Mouse (Mus musculus) retina, postnatal 7 days (tissue): ENCODE measurements around the gene Sgpl1.

Source experiments
- DNase-seq: peaks from one replicate; pipeline ENCODE4 v3.0.0-alpha.2; 2012; ENCODE audit warnings: low read depth, low spot score

Sgpl1 gene

DNA sequence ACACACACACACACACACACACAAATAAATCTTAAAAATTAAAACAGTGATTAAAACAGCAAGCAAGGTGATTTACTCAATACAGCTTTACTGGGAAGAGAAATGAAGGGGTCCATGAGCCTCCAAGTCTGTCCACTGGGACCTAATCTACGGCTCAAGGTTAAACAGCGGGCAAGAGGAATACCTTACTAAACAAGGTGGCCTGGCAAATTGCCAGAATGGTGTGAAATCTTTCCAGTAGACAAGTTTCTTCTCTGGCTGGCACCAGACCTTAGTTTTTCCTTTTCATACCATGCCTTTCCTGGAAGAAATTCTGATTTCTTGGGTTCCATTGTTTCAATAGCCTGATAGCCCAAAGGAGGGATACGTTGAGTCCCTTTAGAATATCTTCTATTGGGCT is 59.0 kb downstream of the Sgpl1 start:
- DNase-seq = no peak

DNA sequence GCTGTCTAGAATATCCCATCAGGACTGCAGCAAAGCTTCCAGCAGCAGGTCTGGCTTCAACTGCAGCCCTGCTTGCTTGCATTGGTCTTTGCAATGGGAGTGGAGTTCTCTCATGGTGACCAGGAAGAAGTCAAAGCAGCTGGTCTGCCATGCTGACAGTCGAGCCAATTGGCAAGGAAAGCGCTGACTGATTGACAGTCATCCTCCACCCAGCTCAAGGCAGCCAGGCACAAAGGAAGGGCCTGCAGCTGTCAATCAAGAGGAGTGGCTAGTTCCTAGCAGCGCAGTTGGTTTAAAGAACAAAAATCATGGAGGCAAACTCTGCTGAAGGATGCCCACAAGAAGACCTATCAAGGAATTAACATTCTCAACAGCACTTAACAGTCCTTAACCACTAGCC is 61.0 kb downstream of the Sgpl1 start:
- DNase-seq = no peak

DNA sequence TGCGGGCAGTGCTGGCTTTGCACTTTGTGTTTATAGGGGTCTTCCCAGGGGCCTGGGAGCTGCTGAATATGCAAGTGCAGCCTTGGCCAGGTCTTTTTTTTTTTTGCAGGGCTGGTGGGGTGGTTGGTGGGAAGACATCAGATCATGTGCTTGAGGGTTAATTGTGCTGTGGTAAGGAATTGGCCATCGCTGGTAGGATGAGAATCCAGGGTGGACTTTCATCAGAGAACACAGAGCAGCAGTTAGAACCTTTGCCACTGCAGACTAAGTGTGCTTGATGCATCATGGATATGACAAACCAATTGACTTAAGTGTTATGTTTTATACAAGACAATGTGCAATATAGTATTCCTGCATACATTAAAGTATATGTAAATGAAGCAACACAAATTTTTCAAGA is 62.1 kb downstream of the Sgpl1 start:
- no peak for DNase-seq

GRCm38 (mm10) chr10:61080931-61081255 is 66.6 kb downstream of the Sgpl1 start:
- no peak for DNase-seq

DNA sequence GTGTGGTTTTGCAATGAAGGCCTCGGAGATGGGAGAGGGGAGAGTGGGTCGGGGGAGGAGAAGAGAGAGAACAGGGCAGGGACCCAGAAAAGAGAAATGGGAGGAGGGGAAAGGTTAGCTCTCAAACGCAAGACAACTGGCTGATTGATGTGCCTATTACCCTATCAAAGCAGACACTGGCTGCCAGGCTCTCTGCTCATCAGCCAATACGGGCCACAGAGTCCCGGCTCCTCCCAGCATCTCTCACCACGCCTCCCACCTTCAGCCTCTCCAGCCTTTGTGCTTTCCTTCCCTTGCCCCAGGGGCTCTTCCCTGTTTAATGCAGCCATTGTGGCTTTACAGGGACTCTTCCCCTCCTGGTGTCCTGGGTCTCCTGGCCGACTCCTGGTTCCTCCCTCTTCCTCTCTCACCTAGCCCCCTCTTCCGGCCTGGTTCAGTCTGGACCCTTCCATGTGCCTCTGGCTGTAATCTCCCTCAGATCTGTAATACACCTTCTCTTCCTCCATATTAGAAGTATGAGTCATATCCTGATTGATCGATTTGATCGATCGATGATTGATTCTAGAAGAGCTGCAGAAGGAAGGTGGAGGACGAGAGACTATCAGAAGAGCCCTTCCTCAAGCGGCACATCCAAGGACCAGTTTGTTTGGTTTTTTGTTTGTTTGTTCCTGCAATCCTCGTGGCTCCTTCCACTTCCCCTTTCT is 67.1 kb downstream of the Sgpl1 start:
- DNase-seq = peak; percentile 49

GRCm38 (mm10) chr10:61075607-61076006 is 71.9 kb downstream of the Sgpl1 start:
- DNase-seq = no peak

- no peak for DNase-seq
These were observed 72.9 kb downstream of the Sgpl1 start for GRCm38 (mm10) chr10:61074643-61075042.

DNA sequence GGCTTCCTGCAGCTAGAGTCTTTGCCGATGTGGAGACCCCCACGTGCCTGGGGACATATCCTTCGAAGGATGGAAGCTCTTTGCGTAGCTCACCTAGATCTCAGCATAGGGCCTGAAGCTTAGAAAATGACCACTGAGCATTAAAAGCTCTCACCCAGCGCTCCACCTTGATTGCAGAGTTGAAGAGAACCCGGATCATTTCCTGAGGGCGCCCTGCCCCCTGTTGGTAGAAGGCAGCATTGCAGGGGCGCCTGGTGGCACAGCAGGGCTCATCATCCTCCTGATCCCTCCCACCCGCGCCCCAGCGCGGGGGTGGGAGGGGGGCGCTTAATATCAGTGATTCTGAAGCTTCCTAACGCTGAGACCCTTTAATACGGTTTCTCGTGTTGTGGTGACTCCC is 75.2 kb downstream of the Sgpl1 start:
- peak; percentile 53 for DNase-seq

DNA sequence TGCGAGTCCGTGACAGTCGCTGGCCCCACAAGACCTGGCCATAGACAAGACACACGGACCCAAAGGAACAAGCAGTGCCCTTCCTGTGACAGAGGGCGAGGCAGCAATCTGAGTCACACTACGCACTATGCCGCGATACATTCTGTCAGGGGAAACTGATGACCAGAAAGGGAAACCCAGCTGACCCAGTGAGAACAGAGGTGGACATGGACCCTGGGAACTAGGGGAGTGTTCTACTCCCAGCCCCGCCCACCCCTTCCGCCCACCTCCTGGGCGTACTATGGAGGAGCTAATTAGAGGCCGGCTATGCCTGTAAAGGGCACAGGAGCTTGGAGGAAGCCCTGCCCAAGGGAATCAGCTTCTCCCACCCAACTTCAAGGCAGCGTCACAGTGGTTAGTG is 78.3 kb downstream of the Sgpl1 start:
- no peak for DNase-seq

GRCm38 (mm10) chr10:61068436-61069192 is 78.9 kb downstream of the Sgpl1 start:
- peak; percentile 72 for DNase-seq

- DNase-seq = no peak
These were observed 82.1 kb downstream of the Sgpl1 start for GRCm38 (mm10) chr10:61065287-61066005.

DNA sequence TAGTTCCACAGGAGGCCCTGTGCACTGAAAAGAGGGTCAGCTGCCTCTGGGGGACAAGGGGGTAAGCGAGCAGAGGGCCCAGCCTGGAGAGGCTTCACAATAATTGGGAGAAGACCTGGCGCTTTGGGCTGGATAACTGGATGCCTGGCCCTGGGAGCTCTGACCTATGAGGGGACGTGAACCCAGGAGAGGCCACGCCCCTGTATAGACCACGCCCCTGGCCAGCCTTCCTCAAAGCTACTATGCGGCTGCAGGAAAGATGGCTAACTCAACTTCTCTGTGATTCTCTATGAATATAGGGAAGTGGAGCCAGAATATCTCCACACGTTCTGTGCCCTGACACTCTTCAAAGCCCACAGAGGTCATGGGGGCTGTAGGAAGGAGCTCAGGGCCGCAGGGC is 82.9 kb downstream of the Sgpl1 start:
- DNase-seq = no peak

DNA sequence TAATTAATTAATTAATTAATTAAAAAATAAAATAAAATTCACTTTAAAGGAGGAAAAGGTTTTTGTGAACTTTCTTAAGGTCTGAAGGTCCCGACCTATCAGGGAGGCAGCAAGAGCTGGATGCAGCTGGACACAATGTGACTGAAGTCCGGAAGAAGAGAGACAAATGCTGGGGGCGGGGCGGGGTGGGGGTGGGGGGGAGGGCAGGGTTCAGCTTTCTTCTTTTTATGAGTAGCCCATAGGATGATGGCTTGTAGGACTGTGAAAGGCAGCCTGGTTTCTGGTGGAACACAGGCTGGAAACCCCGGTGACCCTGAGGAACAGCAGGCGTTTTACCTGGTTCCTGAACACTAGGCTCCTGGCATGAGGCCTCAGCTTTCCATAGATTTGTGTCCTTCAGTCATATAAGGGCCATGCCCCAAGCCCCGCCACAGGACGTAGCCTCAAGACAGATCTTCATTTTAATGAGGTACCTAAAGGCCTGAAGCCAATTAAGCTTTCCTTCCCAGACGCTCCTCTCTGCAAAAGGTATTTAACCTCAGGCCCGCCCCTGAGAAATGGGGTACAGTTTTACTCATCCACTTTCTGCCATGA is 84.1 kb downstream of the Sgpl1 start:
- no peak for DNase-seq

DNA sequence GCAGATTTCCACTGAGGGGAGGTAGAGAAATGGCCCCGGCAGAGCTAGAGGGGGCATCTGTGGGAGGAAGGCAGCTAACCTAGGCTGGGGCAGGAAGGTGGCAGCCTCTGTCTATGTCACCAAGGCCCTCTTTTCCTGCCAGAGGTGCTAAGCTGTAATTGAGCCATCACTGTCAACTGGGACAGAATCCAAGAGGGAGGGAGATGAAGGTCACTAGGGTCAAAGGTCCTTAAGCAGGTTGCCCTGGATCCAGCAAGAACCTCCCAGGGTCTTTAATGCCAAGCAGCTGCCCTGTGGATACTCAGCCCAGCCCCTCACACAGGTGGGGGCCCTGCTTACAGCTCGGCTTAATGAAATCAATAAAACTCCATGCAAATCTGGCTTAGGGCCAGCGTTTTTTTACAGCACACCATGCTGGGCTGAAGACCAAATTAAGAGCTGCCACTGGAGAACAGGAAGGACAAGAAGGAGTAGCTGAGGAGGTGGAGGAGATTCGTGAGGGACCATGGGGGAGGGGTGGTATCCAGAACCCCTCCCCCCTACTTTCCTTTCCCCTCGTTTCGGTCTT is 87.9 kb downstream of the Sgpl1 start:
- DNase-seq = no peak

GRCm38 (mm10) chr10:61059101-61059500 is 88.4 kb downstream of the Sgpl1 start:
- DNase-seq = no peak

DNA sequence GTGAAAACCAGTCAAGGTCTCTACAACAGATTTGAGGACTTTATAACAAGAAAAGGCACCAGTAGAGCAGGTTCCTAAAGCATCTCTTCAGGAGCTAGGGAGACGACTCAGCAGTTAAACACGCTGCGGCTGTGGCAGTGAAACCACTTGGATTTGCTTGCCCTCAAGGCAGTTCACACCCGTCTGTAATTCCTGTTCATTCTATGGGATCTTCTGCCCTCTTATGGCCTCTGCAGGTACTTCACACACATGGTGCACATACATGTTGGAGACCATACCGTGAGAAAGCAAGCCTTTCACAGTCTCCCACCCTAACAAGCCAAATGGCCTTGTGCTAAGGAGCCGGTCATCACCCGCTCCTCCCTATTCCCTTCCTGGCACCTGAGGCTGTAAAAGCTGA is 90.8 kb downstream of the Sgpl1 start:
- no peak for DNase-seq

- peak; percentile 61 for DNase-seq
These were observed 95.4 kb downstream of the Sgpl1 start for GRCm38 (mm10) chr10:61051993-61052613.
